Mouse (Mus musculus): ENCODE results near the gene Nemp1. TPM values are rescaled to one million over a fixed set of nuclear protein-coding genes. Genes with fewer than 3 reads are reported as not detected.

Nemp1 gene
- 1 to 10 TPM; 5.8 to 8.1 (median 7.6) TPM for total RNA-seq (2022)

DNA sequence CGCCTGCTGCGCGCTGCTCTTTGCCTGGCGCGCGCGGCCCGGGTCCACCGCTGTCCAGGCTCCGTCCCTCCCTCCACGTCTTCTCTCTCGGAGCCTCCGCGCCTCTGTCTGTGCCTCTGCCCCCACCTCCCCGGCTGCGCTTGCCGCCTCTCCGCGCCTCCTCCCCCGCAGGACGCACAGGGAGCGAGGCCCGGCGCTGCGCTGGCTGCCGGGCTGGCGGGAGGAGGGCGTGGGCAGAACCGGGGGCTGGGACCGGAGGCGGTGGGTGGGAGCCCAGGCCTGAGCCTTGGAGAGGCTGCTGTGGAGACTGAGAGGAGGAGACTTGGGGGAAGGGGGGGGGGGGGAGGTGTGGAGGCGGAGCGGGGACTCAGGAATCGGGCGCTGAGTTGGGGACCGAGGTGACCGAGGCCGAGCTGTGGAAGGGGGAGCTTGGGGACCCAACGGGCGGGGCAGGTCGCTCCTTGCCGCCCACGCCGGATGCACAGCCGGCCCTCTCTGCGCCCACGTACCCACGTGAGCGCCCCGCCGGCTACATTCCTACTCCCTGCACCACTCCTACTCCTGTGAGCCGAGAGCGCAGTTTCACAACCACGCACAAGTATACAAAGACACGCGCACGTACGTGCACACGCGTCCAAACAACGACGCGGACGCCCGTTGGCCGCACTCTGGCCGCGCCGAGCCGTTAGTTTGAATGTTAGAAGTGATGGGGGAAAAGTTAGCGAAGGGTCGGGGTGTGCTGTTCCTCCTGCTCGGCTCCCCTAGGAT, at the start of gene Nemp1:
Nemp1 (plus strand) TSS at position 401 of the 768 bp plus-strand sequence.
- peak; percentile 68 to 72 for DNase-seq (ENCODE audit: low spot score in 2 of 2)

DNA sequence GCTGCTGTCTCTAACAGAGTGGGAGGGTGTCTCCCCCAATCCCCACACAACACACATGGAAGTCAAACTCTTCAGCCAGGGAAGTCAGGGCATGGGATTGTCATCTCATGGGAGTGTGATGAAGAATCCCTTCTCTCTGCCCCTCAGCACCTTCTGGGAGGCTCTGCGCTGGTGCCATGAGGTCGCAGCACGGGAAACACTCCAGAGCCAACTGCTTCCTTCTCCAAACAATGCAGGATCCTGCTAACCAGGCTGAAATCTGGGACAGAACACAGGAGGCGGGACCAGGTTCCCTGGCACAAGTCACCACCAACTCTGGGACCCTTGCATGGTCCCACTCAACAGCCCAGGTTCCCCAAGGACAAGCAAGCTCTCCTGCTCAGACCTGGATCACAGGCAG, 49.4 kb upstream of the Nemp1 start:
- DNase-seq (ENCODE audit: low spot score in 2 of 2) = no peak

DNA sequence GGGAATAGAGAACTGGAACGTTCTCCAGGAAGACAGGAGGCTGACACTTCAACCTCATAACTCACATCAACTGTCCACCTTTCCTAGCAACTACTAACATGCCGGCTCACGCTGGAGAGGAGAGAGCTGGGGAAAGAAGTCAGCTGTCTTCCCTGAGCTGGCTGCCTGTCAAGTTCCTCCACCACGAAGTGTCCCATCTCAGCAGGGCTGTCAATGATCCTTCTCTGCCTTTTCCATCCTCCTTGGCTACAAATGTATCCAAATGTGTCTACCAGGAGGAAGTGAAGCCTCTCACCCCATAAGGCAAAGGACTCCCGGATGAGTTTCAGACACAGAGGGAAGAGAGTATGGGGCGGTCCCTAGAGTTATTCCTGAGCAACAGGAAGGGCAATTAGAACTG, 48.5 kb upstream of the Nemp1 start:
- DNase-seq (ENCODE audit: low spot score in 2 of 2) = no peak

DNA sequence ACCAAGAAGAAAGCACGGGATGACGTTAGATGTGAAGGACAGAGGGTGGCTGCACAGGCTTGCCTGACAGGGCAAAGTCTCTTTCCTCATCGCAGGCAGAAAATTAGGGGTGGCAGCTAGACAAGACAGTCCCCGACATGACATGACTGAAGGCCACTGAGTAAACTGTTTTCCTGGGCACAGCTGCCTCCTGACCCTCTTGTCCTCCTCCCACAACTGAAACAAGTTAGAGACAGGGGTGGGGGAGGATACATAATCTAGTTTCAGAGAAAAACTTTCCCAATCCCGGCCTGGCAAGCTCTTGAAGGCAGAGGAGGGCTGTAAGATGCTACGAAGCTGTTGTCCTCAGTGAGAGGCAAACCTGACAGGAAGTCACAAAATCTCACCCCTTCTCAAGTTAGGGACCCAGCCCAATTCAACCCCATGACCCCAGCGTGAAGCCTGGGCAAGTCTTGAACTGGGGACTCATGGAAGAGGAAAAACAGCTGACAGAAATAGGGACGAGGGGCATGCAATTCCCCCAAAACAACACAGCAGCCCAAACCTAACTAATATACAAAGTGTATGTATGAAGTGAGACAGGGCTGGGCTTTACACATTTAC, 47.5 kb upstream of the Nemp1 start:
- DNase-seq (ENCODE audit: low spot score in 2 of 2) = no peak

DNA sequence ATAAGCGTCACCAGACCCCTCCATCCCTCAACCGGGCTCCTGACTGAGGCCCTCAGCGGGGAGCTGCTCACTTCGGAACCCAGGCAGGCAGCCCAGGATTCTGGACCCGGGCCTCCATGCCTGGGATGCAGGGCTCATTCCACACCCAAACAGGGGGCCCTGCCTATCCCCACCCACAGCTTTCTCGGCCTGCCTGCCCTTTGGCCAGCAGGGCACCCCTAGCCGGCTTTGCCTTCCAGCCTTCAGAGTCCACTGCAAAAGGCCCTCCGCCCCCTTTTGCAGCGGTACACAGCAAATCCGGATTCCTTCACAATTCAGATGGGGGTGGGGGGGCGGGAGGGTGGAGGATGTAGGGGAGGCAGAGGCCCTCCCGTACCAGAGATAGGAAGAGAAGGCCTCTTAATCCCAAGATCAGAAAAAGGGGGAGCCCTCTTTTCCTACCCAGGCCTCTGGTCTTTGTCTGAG, 46.7 kb upstream of the Nemp1 start:
- DNase-seq (ENCODE audit: low spot score in 2 of 2) = no peak

DNA sequence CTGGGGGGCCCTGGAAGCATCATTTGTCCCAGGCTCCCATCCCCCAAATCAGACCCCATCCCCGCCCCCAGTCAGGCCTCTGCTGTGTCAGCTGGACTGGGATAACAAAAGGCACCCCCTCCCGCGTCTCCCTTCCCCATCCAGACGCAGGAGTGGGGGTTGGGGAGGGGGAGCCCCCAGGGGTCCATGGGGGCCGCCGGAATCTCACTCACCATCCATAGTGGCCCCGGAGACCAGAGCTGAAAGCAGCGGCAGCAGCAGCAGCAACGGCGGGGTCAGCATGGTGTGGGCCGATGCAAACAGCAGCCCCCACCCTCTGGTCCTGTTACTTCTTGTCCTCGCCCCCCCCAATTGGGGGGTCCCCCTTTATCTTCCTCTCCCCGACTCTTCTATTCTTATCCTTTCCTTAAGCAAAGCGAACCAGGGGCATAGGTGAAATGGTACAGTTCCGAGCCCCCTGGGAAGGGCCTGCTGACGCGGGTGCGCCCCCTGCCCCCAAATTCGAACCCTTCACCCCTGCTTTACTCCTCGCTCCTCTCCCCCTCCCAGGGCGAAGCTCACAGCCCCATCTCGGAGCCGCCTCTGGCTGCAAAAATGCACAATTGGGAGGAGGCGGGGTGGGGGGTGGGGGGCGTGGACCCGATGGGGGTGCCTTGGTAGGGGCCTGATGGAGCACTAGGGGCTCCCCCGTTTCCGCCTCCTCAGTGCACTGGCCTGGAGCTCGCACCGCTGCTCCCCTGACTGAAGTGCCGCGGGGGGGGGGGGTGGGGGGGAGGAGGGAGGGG, 46.1 kb upstream of the Nemp1 start, which contains the start of gene Lrp1:
Lrp1 (minus strand) TSS at position 743 of the 785 bp plus-strand sequence.
- no peak for DNase-seq (ENCODE audit: low spot score in 2 of 2)

DNA sequence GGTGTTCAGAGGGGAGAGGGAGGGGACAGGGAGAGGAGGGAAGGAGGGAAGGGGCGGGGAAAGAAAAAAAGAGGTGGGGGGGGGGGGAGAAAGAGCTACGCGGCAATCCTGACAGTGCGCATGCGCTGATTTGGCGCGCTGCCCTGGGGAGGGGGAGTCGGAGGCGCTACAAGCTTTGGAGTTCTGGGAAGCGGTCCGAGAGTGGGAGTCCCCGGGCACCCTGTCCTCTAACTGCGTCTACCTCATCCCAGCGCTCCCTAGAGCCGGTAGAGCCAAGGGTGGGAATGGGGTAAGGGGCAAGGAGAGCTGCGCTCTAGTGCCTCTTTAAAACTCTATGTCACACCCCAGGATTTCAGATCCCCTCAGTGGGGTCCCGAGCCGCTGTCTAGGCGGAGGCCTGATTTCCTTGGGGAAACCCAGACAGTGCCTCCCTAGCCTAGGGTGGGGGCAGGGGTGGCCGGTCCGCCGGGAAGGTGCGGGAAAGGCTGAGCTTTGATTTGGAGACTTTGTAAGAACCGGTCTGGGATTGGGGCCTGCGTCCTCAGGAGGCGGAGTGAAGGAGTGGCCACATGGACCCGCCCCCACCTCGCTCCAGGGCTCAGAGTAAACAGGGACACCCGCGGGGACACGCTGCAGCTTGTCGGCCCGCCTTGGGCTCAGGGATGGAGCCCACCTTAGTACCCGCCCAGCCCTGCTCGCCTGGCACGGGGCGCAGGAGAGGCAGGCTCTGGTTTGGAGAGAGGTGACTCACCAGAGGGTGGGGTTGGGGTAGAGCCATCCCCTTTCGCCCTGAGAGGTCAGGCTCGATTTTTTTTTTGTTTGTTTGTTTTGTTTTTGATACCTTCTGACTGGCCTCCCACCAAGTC, 45.3 kb upstream of the Nemp1 start:
- peak; percentile 84 to 88 for DNase-seq (ENCODE audit: low spot score in 2 of 2)

DNA sequence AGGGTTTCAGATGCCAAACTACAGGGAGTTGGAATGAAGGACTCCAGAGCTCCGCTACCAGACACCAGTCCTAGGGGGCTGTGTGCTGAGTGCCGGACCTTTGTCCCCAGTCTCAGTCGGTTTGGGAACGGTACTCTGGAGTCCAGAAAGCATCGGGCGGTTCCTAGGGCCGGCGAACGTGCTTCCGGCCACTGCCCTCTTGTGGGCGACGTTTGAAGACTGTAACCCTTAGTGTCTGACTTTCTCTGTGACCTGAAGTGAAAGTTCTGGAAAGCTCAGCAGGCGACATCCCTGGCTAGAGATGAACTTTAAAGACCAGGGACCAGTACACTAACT, 44.7 kb upstream of the Nemp1 start:
- DNase-seq (ENCODE audit: low spot score in 2 of 2) = peak in 1 of 2 experiments; percentile 64

DNA sequence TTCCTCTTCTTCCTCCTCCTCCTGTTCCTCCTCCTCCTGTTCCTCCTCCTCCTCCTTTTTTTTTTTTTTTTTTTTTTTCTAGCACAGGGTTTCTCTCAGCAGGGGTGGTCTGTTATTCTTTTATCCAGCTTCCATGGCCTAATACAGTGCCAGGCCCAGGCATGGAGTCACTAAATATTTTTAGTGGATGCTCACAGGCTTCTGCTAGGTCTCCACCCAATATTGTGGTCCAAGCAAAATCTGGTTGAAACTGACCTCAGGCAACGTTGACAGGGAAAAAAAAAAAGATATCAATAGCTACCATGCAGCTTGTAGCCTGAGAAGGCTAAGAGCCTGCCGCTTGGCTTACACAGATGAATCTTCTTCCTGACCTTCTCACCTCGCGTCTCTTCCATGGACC, 44.0 kb upstream of the Nemp1 start:
- DNase-seq (ENCODE audit: low spot score in 2 of 2) = no peak

DNA sequence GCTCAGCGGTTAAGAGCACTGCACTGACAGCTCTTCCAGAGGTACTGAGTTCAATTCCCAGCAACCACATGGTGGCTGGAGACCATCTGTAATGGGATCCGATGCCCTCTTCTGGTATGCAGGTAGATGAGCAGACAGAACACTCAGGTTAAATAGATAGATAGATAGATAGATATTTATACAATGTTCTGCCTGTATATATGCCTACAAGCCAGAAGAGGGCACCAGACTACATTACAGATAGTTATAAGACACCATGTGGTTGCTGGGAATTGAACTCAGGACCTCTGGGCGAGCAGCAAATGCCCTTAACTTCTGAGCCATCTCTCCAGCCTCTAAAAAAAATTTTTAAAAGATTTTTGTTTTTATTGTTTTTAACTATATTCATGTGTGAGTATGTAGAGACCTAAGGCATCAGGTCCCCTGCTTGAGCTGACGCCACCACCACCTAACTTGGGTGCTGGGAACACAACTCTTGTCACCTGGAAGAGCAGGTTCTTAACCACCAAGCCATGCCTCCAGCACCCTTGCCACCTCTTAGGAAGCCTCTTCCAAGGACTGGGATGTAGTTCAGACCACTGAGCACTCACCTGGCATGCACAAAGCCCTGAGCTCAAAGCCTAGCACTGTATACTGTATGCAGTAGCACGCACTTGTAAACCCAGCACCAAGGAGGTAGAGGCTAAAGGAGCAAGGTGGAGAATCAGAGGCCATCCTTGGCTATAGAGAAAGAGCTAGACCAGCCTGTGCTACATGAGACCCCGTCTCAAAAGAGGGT, 43.1 kb upstream of the Nemp1 start:
- no peak for DNase-seq (ENCODE audit: low spot score in 2 of 2)

DNA sequence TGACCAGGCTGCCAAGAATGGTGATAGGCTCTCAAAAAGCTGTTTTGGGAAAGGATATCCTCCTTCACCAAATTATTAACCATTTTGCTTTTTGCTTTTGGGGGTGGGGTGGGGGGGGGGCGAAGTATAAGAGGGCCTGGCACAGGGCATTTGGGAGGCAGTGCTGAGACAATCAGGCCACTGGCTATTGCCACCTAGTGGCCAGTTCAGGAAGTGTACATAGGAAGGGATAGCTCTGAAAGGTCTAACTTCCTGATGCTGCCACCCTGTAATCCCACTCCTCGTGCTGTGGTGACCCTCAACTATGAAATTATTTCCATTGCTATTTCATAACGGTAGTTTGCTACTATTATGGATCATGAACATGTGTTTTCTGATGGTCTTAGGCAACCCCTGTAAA, 40.3 kb upstream of the Nemp1 start:
- DNase-seq (ENCODE audit: low spot score in 2 of 2) = no peak

DNA sequence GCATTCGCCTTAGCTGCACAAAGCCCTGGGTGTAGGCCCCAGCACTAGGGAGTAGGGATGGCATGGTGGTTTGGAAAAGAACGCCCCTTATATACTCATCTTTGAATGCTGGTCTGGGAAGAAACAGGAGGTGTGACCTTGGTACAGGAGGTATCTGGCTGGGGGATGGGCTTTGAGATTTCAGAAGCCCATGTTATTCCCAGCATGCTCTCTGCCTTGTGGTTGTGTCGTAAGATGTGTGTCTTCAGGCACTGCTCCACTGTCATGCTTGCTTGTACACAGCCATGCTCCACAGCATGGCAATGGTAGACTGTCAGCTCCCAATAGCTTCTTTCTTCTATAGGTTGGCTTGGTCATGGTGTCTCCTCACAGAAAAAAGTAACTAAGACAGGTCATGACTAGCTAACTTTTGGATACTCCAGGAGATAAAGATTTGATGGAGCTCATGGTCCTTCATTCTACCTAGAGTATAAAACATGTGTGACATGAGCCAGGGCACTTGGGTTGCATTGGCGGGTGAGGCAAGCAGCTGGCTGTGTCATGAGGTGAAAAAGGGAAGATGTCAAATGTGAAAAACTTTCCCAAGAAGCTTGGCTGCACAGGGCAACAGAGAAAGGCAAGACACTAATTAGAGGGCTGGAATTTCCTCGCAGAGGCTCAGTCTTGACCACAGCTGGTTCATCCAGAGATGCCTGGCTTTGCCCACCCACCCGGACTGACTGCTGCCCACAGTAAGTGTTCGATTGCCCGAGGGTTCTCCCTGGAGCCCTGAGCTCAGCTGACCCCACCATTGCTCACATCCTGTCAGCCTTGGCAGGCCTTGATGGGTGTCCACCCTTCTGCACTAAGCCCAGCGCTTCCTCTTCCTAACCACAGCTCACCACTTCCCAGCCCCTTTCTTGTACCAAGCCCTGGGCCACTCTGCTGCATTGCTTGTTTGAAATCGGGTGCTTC, 35.2 kb upstream of the Nemp1 start:
- DNase-seq (ENCODE audit: low spot score in 2 of 2) = no peak

DNA sequence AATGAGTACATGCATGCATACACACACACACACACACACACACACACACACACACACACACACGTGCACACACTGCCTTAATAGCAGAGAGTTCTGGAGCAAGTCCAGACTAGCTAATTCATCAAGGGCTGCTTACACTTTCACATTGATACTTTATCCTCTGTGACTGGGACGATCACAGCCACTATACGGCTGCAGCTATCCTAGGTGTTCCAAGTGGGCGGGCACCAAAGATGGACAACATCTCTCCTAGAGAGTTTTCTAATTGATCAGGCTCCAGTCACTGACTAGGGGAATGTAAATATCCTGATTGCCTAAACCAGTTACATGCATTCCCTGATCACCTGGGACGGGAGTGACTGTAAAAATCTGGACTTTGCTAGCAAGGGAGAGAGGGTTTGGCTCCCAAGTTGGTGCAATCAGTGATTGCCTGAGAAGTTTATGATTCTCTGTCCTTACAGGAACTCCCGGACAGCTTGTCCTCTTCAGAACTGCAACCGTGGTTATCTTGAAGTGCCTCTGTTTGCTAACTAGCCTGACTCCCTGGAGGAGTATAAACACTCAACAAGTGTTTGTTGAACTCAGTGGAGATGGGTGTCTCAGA, 33.9 kb upstream of the Nemp1 start:
- no peak for DNase-seq (ENCODE audit: low spot score in 2 of 2)

DNA sequence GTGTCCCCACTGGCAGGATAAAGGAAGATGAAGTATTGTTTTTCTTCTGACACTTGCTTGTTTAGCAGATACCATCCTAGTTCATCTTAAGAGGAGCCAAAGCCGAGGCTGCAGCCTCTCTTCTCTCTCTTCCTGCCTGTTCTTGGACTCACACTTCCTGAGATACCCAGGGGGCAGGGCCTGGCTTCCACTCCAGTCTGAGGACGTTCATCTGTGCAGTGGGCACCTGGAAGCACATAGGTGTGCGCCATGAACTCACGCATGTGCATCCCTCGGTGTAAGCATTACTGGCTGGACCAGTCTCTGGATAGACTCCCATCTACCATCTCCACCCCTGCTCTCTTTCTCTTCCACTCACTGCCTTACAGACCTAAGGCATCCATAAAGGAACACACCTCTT, 26.3 kb upstream of the Nemp1 start:
- no peak for DNase-seq (ENCODE audit: low spot score in 2 of 2)

DNA sequence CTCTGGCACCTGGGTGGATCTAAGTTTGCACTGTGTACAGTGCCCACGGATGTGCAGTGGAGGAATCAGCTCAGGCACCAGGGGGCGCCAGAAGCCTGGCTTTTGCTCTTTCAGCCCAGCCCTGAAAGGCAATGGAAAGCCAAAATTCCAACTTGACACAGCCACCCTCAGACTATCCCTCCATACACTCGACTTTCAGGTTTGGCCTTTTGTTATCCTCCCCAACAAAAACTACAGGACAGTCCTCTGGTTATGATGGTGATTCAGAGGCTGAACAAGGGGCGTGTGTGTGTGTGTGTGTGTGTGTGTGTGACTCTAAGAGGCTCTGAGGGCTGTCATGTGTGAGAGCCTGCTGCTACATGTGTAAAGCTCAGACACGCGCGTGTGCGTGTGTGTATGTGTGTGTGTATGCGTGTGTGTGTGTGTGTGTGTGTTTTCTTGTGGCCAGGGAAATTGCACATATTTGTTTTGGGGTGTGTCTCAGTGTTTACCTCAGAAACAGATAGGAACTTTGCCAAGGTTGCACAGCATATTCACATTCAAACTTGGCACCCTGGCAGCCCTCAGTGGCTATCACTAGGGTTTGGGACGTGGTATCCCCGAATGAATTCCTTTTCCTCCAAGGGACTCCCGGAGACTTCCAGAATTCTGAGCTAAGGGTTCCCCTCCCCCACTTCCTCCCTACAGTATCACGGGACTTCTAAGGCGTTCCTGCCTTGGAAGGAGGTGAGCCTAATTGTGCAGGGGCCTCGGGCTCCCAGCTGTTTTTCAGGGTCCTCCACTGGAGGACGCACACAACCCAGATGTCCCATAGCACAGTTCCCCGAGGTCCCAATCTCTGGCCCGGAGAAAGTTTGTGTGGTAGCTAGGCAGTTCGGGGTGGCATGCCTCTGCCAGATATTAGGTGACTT, 24.6 kb upstream of the Nemp1 start:
- peak; percentile 58 to 85 for DNase-seq (ENCODE audit: low spot score in 2 of 2)

DNA sequence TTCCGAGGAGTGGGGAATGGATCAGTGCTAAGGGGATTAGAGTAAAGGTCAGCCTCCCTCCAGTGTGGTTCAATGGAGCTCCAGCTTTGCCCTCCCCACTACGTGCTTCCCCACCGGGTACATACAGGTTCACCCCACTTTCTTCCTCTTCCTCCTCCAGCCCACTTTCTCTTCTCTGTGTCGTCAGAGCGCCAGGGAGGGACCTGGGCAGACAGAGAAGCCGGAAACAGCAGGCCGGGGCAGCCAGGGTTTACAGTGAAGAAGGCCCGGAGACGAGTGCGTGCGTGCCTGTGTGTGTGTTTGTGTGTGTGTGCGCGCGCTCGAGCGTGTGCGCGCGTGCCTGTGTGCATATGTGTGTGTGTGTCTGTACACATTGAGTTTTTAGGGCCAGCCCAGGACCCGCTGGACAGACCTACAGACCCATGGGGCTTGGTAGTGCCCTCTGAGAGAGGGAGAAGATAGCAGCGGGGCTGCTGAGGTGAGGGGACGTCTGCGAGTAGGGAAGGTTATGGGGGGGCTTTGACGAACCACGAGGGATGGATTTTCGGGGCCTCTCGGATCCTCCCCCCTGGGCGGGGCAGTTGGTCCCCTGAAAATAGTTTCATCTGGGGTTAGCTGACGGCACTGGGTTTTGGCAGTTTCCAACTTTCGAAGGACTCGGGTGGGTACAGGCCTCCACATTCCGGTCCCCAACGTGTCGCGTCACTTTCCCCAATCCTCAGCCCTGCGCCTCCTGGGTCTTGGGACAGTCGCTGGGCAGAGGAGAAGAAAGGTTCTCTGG, 23.7 kb upstream of the Nemp1 start, which contains the start of gene Stat6:
Stat6 (plus strand) TSS at position 215 of the 781 bp plus-strand sequence.
- DNase-seq (ENCODE audit: low spot score in 2 of 2) = no peak
